Mouse (Mus musculus): ENCODE data around the gene Klf6.

Klf6 gene

GRCm38 (mm10) chr13:5861157-5862002 lies at the start of gene Klf6:
Gene Klf6 (plus strand): TSS chr13:5861482.
- DNase-seq (ENCODE audit: low spot score) = peak; percentile 96

- no peak for DNase-seq (ENCODE audit: low spot score)
Observed at GRCm38 (mm10) chr13:5813433-5813832, 47.8 kb upstream of the Klf6 start.

GRCm38 (mm10) chr13:5817250-5817649 lies 44.0 kb upstream of the Klf6 start:
- DNase-seq (ENCODE audit: low spot score) = no peak

GRCm38 (mm10) chr13:5819173-5819572 lies 42.1 kb upstream of the Klf6 start:
- DNase-seq (ENCODE audit: low spot score) = no peak

GRCm38 (mm10) chr13:5822586-5822985 lies 38.7 kb upstream of the Klf6 start:
- DNase-seq (ENCODE audit: low spot score) = no peak

GRCm38 (mm10) chr13:5823150-5823549 lies 38.1 kb upstream of the Klf6 start:
- no peak for DNase-seq (ENCODE audit: low spot score)

GRCm38 (mm10) chr13:5824189-5824815 lies 37.0 kb upstream of the Klf6 start:
- DNase-seq (ENCODE audit: low spot score) = no peak

GRCm38 (mm10) chr13:5826170-5826827 lies 35.0 kb upstream of the Klf6 start:
- DNase-seq (ENCODE audit: low spot score) = no peak

- no peak for DNase-seq (ENCODE audit: low spot score)
Observed at GRCm38 (mm10) chr13:5831976-5832375, 29.3 kb upstream of the Klf6 start.

GRCm38 (mm10) chr13:5837174-5837777 lies 24.0 kb upstream of the Klf6 start:
- DNase-seq (ENCODE audit: low spot score) = no peak

- DNase-seq (ENCODE audit: low spot score) = no peak
Observed at GRCm38 (mm10) chr13:5841418-5841817, 19.9 kb upstream of the Klf6 start.

- DNase-seq (ENCODE audit: low spot score) = no peak
Observed at GRCm38 (mm10) chr13:5842911-5843310, 18.4 kb upstream of the Klf6 start.

- no peak for DNase-seq (ENCODE audit: low spot score)
Observed at GRCm38 (mm10) chr13:5843829-5844228, 17.5 kb upstream of the Klf6 start.

GRCm38 (mm10) chr13:5844338-5844737 lies 16.9 kb upstream of the Klf6 start:
- no peak for DNase-seq (ENCODE audit: low spot score)

GRCm38 (mm10) chr13:5845161-5845590 lies 16.1 kb upstream of the Klf6 start:
- DNase-seq (ENCODE audit: low spot score) = no peak

- DNase-seq (ENCODE audit: low spot score) = no peak
Observed at GRCm38 (mm10) chr13:5845605-5846004, 15.7 kb upstream of the Klf6 start.

- no peak for DNase-seq (ENCODE audit: low spot score)
Observed at GRCm38 (mm10) chr13:5846860-5847259, 14.4 kb upstream of the Klf6 start.

- DNase-seq (ENCODE audit: low spot score) = no peak
Observed at GRCm38 (mm10) chr13:5847736-5848135, 13.5 kb upstream of the Klf6 start.

GRCm38 (mm10) chr13:5860651-5861156 lies 578 bp upstream of the Klf6 start:
- peak; percentile 69 for DNase-seq (ENCODE audit: low spot score)

- DNase-seq (ENCODE audit: low spot score) = no peak
Observed at GRCm38 (mm10) chr13:5862003-5862625, 832 bp downstream of the Klf6 start.

GRCm38 (mm10) chr13:5862626-5863407 lies 1.5 kb downstream of the Klf6 start:
- DNase-seq (ENCODE audit: low spot score) = no peak
